Mouse (Mus musculus) ovary, postnatal 10 days (tissue): ENCODE results near the gene Tmbim4.

Source experiments
- DNase-seq: peaks from one replicate; pipeline ENCODE4 v3.0.0; 2022; ENCODE audit warnings: low spot score

Gene Tmbim4

DNA sequence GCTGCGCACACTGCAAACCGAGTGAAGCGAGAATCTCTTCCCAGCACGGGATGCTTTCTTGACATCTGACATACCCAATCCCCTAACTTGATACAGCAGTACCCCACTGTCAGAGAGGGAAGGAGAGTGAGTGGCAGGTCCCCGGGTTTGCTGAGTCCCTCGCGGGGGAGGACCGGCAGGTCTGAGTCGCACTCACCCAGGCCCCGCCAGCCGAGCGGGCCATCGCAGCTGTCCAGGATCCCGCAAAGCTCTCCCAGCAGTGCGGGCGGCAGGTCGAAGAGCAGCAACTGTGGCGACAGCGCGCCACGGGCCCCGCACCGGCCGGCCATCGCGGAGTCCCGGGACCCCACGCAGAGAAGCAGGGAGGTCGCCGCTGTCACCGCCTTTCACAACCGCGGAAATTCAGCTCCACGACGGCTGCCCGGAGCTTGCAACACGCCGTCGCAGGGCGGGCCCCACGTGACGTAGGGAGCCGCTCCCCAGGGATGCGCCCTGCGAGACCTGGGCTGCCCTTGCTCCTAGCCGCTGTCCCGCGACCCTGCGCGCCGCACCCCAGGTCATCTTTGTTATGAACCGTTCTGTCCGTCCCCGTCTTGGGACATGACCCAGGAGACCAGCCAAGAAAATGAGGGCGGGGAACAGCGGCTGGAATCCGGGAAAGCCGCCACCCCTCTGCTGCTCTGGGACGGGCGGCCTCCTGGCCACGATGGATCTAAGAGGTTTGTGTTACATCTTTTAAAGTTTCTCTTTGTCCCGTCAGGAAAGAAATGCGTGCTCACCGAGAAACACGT is at the start of gene Tmbim4:
Gene Tmbim4 (plus strand): TSS at position 460 of the 791 bp plus-strand sequence.
- DNase-seq, result peak; percentile 24

DNA sequence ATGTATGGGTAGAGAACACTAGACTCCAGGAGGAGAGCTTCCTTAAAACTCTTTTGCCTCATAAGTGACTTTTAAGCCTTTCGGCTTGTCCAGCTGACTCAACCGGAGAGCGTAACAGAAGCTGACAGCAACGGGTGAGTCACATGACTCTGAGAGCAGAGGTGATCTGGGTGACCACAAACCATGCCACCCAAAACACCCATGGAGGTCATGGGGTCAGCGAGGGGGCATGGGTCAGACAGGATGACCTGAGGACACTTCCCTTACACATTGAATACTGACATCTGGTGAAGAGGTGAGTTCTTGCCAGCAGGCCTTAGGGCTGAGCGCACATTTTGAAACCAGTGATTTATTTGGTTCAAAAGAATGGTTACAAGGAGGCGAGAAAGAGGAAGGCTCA is 49.7 kb upstream of the Tmbim4 start:
- no peak for DNase-seq

DNA sequence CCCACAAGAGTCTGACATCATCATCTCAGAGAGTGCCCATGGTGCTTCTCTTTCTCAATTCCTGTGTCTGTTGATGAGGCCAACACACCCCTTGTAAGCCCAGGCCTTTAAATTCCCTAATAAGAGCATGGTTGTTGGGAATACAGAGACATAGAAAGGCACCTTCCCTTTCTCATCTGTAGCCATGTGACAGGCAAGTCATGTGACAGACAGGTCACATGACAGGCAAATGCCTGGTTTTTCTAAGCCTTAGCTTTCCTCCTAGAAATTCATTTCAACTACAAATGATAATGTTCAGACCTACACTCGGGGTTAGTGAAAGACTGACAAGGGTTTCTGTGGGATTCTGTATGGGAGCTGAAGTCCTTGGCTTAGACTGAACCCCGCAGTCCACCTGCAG is 47.5 kb upstream of the Tmbim4 start:
- no peak for DNase-seq

DNA sequence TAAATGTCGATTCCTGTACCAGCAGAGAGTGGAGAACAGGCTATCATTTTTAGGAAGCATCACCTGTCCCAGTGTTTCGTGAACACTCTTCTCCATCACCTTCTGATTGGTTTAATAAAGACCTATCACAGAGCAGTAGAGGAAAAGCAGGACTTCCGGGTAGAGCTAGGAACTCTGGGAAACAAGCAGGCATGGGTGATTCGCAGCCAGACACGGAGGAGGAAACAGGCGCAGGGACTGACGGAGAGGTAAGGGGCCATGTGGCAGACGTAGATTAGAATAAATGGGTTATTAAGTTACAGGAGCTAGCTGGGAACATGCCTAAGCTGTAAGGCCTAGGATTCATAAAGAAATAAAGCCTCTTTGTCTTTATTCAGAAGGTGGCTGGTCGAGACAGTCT is 40.9 kb upstream of the Tmbim4 start:
- DNase-seq, result no peak

DNA sequence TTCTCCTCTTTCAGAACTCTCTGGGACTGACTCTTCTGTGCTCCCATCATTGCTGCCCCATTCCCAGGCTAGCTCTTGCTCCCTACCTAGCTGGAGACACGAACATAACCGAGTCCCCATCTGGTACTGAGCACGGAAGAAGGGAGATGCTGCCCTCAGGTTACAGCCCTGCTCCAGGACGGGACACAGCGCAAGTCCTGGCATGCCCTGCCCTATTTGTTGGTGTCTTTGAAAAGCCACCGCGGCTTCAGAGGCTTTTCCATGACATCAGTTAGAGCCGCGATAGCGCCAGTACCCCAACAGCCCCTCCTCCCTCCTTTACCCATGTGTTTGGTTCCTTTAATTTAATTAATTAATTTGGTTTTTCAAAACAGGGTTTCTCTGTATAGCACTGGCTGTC is 38.5 kb upstream of the Tmbim4 start:
- DNase-seq, result no peak

DNA sequence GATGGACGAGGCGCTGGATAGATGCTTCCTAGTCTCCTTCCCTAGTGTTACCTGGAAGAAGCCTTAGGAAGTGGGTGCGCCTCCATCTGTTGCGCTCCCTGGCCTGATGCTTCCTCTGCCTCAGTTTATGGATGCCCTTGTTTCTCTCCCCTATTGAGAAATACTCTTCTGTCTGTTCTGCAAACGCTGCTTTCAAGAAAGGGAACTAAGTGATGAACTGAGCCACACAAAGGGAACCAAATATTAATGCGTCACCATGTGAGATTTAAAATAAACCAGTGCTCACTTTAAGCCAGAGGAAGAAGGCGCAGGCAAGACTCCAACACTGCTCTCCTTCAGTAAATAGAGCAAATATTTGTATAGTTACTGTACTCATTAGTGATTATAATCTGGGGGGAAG is 37.9 kb upstream of the Tmbim4 start:
- DNase-seq, result no peak

DNA sequence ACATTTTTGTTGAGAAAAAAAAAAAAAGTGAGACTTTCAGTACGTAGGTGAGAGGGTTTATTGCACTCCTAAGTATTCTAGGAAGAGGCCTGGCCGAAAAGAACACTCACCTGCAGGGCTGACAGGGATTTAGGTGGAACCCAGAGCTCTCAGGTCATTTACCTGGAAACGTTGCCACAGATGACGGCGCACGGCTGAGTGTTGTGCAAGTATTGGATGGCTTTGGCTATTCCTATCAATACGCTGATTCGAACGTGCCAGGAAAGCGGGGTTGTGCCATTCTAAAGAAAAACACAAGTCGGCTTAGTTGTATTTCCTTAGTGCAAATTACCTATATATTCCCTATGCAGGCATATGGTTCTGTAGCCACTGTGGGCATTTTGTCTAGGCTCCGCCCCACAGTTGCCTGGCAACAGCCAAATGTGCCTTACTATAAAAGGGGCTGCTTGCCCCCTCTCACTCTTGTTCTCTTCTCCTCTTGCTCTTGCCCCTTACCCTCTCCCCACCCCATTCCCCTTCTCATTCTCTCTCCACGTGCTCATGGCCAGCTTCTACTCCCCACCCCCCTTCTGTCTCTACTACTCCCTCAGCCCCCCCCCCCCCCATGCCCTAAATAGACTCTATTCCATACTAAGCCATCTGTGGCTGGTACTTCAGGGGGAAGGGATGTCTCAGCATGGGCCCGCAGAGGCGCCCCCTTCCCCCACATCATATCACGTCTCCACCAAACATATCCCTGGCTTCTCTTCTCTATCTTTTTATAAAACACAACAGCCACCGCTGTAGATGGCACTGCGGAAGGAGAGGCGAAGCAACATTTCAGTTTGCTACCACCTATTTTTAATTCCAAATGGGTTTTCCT is 36.2 kb upstream of the Tmbim4 start:
- no peak for DNase-seq

DNA sequence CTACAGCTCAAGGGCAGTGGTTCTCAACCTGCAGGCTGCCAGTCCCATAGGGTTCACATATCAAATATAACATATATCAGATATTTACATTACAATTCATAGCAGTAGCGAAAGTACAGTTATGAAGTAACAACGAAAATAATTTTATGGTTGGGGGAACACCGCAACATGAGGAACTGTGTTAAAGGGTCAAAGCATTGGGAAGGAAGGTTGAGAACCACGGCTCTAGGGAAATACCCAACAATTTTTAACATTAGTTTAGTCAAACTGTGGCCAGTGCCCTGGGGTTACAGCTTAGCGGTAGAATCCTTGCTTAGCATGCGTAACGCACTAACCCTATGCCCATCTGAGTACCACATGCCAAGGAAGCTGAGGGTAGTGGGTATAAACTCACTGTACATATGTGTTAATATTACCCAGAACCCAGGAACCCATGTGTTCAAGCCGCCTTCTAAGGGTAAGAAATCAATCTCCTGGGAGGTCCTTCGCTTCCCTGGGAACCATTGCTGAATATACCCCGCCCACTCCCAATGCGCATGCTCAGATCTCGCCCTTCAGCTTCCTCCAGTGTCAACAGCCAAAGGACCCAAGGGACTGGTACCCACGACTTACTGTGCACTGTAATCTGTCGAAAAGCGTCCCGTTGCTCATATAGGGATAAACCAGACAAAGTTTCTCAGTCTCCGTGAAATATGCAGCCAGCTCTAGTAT is 35.4 kb upstream of the Tmbim4 start:
- no peak for DNase-seq

DNA sequence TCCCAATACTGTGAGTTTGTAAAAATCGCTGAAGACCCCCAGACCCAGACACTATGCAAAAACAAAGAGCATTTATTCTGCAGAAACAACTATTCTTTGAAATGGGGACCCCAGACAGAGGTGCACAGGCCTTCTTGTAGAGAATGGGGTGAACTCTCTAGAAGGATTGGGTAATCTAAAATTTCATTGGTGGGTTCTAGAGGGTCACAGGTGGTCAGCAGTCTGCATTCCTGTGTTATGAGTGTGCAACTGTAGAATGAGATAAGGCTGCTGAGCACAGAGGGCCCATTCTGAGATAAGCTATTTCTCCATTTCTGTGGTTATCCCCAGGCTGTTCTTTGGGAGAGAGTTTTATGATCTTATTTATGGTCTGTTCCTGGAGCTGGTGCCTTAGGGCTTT is 33.3 kb upstream of the Tmbim4 start:
- DNase-seq, result no peak

DNA sequence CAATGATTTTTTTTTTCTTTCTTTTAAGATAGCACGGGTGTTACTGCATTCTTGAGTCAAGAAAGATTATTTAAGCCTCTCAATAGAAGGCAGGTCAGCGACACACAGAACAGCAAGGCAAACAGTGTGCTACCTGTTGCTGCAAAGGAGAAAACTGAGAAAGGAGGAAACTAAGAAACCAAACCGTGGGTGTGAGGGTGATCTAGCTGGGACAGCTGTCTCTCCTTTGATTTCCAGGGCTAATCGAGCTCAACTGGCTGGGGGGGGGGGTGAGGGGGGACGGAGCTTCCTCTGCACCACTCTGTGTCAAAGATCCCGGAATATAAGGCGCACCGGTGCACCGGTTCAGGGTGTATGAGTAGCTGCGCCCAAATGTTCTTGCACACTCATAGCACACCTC is 32.3 kb upstream of the Tmbim4 start:
- no peak for DNase-seq

DNA sequence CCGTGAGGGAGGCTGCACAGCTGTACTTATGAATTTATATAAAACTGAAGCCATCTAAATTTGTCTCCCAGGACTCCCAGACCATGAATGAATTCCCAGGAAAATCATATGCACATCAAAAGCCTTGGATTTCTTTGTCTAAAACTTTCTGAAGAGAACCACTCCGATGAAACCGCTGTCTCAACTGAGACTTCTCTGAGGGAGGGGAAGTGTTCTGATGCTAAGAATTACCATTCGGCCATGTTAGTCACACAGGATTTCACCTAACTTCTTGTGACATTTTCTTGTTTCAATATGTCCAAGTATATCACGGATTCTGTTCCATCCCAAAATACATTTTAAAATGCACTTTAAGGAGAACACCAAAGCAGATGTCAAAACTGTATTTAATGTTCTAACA is 31.5 kb upstream of the Tmbim4 start:
- no peak for DNase-seq

DNA sequence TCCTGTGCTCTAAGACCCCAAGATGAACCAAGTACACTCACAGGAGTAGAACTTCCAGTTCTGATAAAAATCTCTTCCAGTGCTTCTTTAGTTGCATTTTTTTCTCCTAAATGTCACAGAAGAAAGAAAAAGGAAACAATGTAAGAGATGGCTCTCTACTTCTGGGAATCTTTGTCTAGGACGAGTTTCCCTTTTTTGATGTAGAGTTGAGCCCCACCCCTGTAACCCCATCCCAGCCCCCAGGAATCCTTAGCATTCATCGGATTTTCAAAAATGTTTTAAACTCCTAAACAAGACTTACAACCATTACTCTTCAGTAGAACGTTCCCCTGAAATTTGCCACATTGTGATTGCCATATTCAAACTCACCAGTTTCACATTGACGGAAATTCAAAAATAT is 31.1 kb upstream of the Tmbim4 start:
- no peak for DNase-seq

DNA sequence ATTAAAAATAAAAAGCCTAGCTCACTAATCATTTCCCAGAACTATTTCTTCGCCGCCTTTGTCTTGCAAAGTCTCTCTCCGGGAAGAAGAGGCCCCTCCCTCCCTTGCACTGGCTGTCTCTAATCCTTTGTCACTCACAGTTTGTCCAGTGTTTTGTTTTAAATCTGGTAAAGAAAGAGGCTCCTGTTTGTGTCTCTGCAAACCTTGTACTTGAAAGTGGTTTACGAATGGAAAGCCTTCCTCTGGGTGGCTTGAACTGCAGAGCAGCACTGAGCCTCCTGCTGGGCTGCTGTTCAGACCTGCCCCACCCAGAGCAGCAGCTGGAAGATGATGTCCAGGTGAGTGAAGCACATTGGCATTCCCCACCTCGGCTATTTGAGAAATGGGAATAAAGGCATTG is 30.1 kb upstream of the Tmbim4 start:
- no peak for DNase-seq

DNA sequence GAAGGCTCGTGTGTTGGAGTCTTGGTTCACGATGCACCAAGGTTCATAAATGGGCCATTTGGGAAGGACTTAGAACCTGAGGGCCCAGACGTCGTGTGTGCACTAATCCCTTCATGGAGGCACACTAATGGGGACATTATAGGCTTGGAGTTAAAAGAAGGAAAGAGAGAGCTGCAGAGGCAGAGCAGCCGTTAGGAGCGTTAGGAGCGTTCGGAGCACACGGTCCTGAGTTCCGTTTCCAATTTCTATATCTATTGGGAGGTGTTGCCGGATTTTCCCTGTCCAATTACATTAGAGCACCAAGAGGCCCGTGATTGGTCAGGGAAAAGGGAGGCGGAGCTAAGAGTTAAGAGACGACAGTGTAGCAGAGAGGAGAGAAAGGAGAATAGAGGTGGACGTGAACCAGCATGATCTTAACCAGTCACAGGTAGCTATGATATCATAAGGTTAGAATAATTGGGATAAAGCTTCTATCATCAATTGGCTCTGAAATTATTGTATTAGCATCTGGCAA is 27.1 kb upstream of the Tmbim4 start:
- no peak for DNase-seq

DNA sequence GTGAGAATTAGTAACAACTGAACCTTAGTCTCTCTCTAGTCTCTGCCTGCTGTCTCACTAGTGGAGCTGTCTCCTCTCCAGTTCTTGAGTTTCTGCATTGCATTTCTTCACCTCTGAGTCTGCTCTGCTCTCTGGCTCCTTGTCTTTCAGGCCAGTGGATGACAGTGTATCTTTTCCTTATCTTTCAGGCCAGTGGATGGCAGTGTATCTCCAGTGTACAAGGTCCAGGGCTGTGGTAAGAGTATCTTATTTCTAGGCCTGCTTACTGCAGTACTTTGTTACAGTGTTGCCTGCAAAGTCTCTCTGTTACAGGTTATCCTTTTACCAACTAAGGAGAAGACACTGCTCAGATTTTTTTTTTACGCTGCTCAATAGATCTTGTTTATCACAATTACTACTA is 18.5 kb upstream of the Tmbim4 start:
- no peak for DNase-seq

DNA sequence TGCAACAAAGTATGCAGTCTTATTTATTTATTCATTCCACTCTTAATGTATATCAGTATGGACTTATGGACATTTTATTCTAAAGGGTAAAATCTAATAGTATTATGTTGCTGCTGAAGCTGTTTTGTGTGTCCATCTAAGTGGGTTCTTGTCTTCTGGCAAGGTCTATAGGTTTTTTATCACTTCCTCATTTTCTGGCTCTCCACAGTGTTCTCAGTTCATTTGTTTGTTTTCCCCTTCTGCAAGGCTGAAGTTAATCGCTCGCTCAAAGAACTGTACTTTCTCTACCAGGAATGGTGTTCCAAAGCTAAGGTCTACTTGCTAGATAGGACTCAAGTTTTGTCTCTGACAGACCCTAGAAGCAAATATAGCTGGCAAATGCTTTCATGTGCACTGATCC is 18.0 kb upstream of the Tmbim4 start:
- DNase-seq, result no peak

DNA sequence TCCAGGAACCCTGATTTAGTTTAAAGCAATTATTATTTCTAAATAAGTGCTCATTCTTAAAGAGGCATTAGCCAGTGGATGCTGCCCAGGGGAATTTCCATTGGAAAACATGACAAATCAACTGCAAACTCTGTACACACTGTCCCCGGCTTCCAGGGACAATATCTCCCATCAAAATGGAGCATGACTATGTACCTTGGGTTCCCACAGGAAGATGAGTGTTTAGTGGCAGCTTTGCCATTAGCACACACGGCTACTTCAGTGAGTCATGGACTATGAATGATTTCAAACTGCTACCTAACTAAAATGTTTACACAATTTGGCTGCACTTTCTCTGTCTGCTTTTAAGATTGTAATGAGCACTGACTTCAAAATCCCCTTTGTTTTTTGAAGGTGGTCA is 12.9 kb upstream of the Tmbim4 start:
- DNase-seq, result no peak

DNA sequence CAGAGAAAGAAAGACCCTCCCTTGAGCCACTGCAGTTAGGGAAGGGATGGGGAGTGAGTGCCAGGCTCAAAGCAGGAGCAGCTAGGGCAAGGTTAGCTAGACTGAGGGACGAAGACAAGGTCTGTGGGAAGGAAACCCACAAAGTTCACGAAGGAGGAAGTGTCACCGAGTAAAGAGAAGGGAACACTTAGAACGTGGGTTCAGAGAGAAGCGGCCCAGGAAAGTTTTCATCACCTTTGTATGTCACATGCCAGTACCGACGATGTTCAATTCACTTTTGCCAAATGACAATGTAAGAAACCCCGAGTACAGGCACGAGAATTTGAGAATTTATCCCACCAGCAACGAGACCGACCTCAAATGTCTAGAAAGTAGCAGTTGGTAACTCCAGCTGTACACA is 12.1 kb upstream of the Tmbim4 start:
- no peak for DNase-seq

DNA sequence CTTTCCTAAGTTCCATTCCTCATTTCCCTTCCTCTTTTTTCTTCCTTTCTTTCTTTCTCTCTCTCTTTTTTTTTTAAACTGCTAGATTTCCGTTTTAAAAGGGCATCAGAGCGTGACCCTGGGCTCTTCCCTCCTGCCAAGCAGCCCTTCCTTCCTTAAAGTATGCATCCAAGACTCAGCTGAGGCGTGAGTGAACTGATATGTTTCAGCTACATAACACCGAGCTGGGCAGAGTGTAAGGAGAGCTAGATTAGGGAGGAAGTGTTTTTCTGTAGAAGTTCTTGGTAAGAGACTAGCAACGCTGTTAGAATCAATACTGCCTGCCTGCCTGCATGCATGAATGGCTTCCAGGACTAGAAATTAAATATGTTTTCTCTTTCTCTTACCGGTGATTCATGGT is 11.6 kb upstream of the Tmbim4 start:
- DNase-seq, result no peak

DNA sequence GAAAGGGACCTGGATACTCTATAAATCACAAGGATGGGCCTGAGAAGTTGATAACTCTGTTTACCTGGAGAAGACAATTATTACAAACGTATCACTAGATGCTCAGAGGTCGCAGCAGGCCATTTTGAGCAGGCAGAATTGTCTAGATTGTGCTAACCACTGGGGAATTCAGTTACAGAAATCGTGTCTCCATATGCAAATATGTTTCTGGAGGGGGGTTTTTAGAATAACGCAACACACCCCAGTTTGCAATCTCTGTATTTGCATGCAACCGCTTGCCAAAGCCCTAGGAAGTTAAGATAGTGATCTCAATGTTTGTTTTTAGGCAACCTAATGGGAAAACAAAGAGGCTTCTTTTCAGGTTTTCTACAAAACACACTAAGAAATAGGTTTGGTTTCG is 10.2 kb upstream of the Tmbim4 start:
- DNase-seq, result no peak

DNA sequence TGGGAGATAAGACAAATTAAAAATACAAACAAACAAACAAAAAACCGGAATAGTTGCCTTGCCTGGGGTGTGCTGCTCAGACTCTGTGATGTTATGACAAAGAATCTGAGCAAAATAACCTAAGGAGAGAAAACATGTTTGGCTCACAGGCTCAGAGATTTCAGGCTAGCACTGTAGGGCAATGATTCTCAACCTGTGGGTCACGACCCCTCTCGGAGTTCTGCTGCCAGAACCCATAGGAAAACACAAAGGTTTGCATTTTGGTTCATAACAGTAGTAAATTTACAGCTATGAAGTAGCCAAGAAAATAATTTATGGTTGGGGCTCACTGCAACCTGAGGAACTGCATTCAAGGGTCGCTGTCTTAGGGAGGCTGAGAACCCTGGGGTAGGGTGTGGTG is 9.1 kb upstream of the Tmbim4 start:
- DNase-seq, result no peak

DNA sequence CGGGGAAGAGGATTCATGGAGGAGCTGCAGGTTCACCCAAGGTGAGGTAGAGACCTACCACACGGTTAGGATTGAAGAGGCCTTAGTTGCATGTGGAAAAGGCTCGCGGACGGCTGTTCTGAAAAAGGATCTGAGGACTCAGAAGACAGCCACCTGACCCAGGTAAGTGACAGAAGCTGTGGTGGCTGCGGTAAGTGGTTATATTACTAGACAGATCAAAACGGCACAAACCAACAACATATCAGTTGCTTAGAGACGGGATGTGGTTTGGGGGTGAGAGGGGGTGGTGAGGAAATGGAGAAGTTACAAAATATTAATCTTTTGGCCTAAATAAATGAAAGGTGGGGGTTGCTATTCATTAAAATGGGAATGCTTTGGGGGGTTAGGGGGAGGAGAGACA is 8.1 kb upstream of the Tmbim4 start:
- DNase-seq, result no peak
